Mouse (Mus musculus) embryonic facial prominence, embryonic 12.5 days (tissue): ENCODE results near the gene Ace2. TPM values are rescaled to one million over a fixed set of nuclear protein-coding genes. Genes with fewer than 3 reads are reported as not detected.

Source experiments
- ATAC-seq: fragments of 200-750 bp; cut with Nextera tagmentation; 2 replicates; pipeline ENCODE4 v1.8.0; 2017; ENCODE audit not compliant: insufficient number of reproducible peaks, insufficient read depth, low FRiP score, low TSS enrichment
- H3K27ac ChIP-seq: fragments of 300-500 bp; sonication (generic); 2 replicates; pipeline ENCODE4 v1.5.1; 2016; ENCODE audit warnings: mild to moderate bottlenecking
- H3K27me3 ChIP-seq: fragments of 300-500 bp; sonication (generic); 2 replicates; pipeline ENCODE4 v1.6.1; 2016; ENCODE audit warnings: mild to moderate bottlenecking, moderate library complexity
- H3K36me3 ChIP-seq: fragments of 300-500 bp; sonication (generic); 2 replicates; pipeline ENCODE4 v1.6.1; 2016; ENCODE audit warnings: mild to moderate bottlenecking
- H3K4me1 ChIP-seq: fragments of 300-500 bp; sonication (generic); 2 replicates; pipeline ENCODE4 v1.6.1; 2016
- H3K4me2 ChIP-seq: fragments of 300-500 bp; sonication (generic); replicated peaks from 2 replicates; pipeline ENCODE4 v1.6.1; 2016; ENCODE audit warnings: mild to moderate bottlenecking, moderate library complexity
- H3K4me3 ChIP-seq: fragments of 300-500 bp; sonication (generic); 2 replicates; pipeline ENCODE4 v1.5.1; 2016; ENCODE audit warnings: mild to moderate bottlenecking
- H3K9ac ChIP-seq: fragments of 300-500 bp; sonication (generic); 2 replicates; pipeline ENCODE4 v1.6.1; 2016; ENCODE audit warnings: mild to moderate bottlenecking, moderate library complexity
- H3K9me3 ChIP-seq: fragments of 300-500 bp; sonication (generic); 2 replicates; pipeline ENCODE4 v1.6.1; 2016; ENCODE audit warnings: mild to moderate bottlenecking, moderate library complexity
- WGBS: fragments of 180-500 bp; shearing (Covaris S2); methylation state at CpG from one replicate; pipeline ENCODE4 v1.1.7; 2016; 5-methylcytosine and 5-hydroxymethylcytosine counted together
- polyA plus RNA-seq: library from polyadenylated mRNA; unstranded; fragments of >200 nt; fragmentation: Nextera tagmentation; extraction: Ambion mirVana; gene quantifications from 2 replicates; pipeline ENCODE4 v1.2.1, GENCODE M21; 2016

Ace2 gene
- polyA plus RNA-seq: 0.09 and 0.25 TPM in 2 replicates

- no peaks in the 10 kb centered on the region for H3K9me3 ChIP-seq
- no peaks in the 10 kb centered on the region; the same call in 1 of the 2 replicates for H3K27me3 ChIP-seq
- H3K4me2 ChIP-seq: no peak within 1 kb of the TSS
- H3K4me1 ChIP-seq: no peaks in the 10 kb centered on the region
- H3K4me3 ChIP-seq: no peak within 1 kb of the TSS
- H3K9ac ChIP-seq: no peak within 1 kb of the TSS
- no peak within 1 kb of the TSS for H3K27ac ChIP-seq
- 92% methylated on average over 2 of the region's 2 CpGs for WGBS
- H3K36me3 ChIP-seq: no peaks in the 10 kb centered on the region
- no peak for ATAC-seq
Observed at GRCm38 (mm10) chrX:164139032-164139431, at the start of gene Ace2. Gene Ace2, plus strand, starts transcription at chrX:164139332.

GRCm38 (mm10) chrX:164089916-164090315 lies 49.2 kb upstream of the Ace2 start:
- ATAC-seq: no peak
- no peaks in the 10 kb centered on the region for H3K4me1 ChIP-seq

GRCm38 (mm10) chrX:164092300-164093169 lies 46.6 kb upstream of the Ace2 start:
- H3K9me3 ChIP-seq: no peaks in the 10 kb centered on the region
- H3K27me3 ChIP-seq: peaks cover 16% of the 10 kb centered on the region; the same call in 1 of the 2 replicates
- no peak overlapping the region for H3K4me2 ChIP-seq
- H3K4me3 ChIP-seq: no peak overlapping the region
- no peak overlapping the region for H3K9ac ChIP-seq
- ATAC-seq: no peak
- H3K27ac ChIP-seq: no peak overlapping the region
- no peaks in the 10 kb centered on the region for H3K36me3 ChIP-seq
- no peaks in the 10 kb centered on the region for H3K4me1 ChIP-seq
- WGBS: 42% methylated on average over 7 of the region's 7 CpGs

More at GRCm38 (mm10) chrX:164089916-164090315, 49.2 kb upstream of the Ace2 start:
- no peak overlapping the region for H3K4me2 ChIP-seq
- no peak overlapping the region for H3K9ac ChIP-seq
- WGBS: 79% methylated on average over 11 of the region's 11 CpGs
- no peak overlapping the region for H3K27ac ChIP-seq
- H3K4me3 ChIP-seq: no peak overlapping the region
- H3K9me3 ChIP-seq: no peaks in the 10 kb centered on the region
- H3K27me3 ChIP-seq: peaks cover 16% of the 10 kb centered on the region; the same call in 1 of the 2 replicates
- no peaks in the 10 kb centered on the region for H3K36me3 ChIP-seq

- no peak overlapping the region for H3K9ac ChIP-seq
- no peaks in the 10 kb centered on the region for H3K4me1 ChIP-seq
- H3K36me3 ChIP-seq: no peaks in the 10 kb centered on the region
- ATAC-seq: no peak
- H3K27ac ChIP-seq: no peak overlapping the region
- no peak overlapping the region for H3K4me2 ChIP-seq
- 88% methylated on average over 5 of the region's 5 CpGs for WGBS
- H3K27me3 ChIP-seq: peaks cover 14% of the 10 kb centered on the region; the same call in 1 of the 2 replicates
- H3K9me3 ChIP-seq: no peaks in the 10 kb centered on the region
- no peak overlapping the region for H3K4me3 ChIP-seq
Observed at GRCm38 (mm10) chrX:164093435-164093834, 45.7 kb upstream of the Ace2 start.

- Histone ChIP-seq H3K4me1 (no peaks in the 10 kb centered on the region), H3K9me3 (no peaks in the 10 kb centered on the region), H3K9ac (no peak overlapping the region), H3K4me3 (no peak overlapping the region), H3K27ac (no peak overlapping the region), H3K27me3 (peaks cover 6% of the 10 kb centered on the region; the same call in 1 of the 2 replicates), H3K4me2 (no peak overlapping the region), H3K36me3 (no peaks in the 10 kb centered on the region)
- WGBS: 79% methylated on average over 2 of the region's 2 CpGs
- no peak for ATAC-seq
Observed at GRCm38 (mm10) chrX:164095838-164096237, 43.3 kb upstream of the Ace2 start.

GRCm38 (mm10) chrX:164101483-164101882 lies 37.6 kb upstream of the Ace2 start:
- Histone ChIP-seq H3K4me2 (no peak overlapping the region), H3K9ac (no peak overlapping the region), H3K36me3 (no peaks in the 10 kb centered on the region), H3K4me3 (no peak overlapping the region), H3K9me3 (no peaks in the 10 kb centered on the region), H3K27me3 (no peaks in the 10 kb centered on the region; the same call in 1 of the 2 replicates), H3K4me1 (no peaks in the 10 kb centered on the region), H3K27ac (no peak overlapping the region)
- no peak for ATAC-seq

- no peak for ATAC-seq
- H3K27me3 ChIP-seq: peaks cover 3% of the 10 kb centered on the region; the same call in 1 of the 2 replicates
Observed at GRCm38 (mm10) chrX:164102198-164102597, 36.9 kb upstream of the Ace2 start.

GRCm38 (mm10) chrX:164102656-164103055 lies 36.5 kb upstream of the Ace2 start:
- H3K36me3 ChIP-seq: no peaks in the 10 kb centered on the region
- no peak overlapping the region for H3K4me2 ChIP-seq
- H3K27me3 ChIP-seq: peaks cover 3% of the 10 kb centered on the region; the same call in 1 of the 2 replicates
- no peak overlapping the region for H3K27ac ChIP-seq
- no peak overlapping the region for H3K9ac ChIP-seq
- 63% methylated on average over 6 of the region's 6 CpGs for WGBS
- H3K4me3 ChIP-seq: no peak overlapping the region
- no peak for ATAC-seq
- H3K9me3 ChIP-seq: no peaks in the 10 kb centered on the region
- no peaks in the 10 kb centered on the region for H3K4me1 ChIP-seq

More at GRCm38 (mm10) chrX:164102198-164102597, 36.9 kb upstream of the Ace2 start:
- no peak overlapping the region for H3K4me3 ChIP-seq
- H3K4me2 ChIP-seq: no peak overlapping the region
- no peak overlapping the region for H3K27ac ChIP-seq
- H3K9ac ChIP-seq: no peak overlapping the region
- no peaks in the 10 kb centered on the region for H3K36me3 ChIP-seq
- 80% methylated on average over 7 of the region's 7 CpGs for WGBS
- H3K9me3 ChIP-seq: no peaks in the 10 kb centered on the region
- H3K4me1 ChIP-seq: no peaks in the 10 kb centered on the region

GRCm38 (mm10) chrX:164111146-164111545 lies 28.0 kb upstream of the Ace2 start:
- Histone ChIP-seq H3K9ac (no peak overlapping the region), H3K4me2 (no peak overlapping the region), H3K36me3 (no peaks in the 10 kb centered on the region), H3K27me3 (0 out of 2 replicates have a peak, but pooled peaks cover 3% of the 10 kb centered on the region), H3K4me1 (no peaks in the 10 kb centered on the region), H3K9me3 (no peaks in the 10 kb centered on the region), H3K4me3 (no peak overlapping the region), H3K27ac (no peak overlapping the region)
- no peak for ATAC-seq
- WGBS: 70% methylated on average over 3 of the region's 3 CpGs

GRCm38 (mm10) chrX:164113744-164114143 lies 25.4 kb upstream of the Ace2 start:
- Histone ChIP-seq H3K9me3 (no peaks in the 10 kb centered on the region), H3K36me3 (no peaks in the 10 kb centered on the region), H3K4me1 (no peaks in the 10 kb centered on the region), H3K27ac (no peak overlapping the region), H3K9ac (no peak overlapping the region), H3K4me3 (no peak overlapping the region), H3K27me3 (no peaks in the 10 kb centered on the region), H3K4me2 (no peak overlapping the region)
- WGBS: 94% methylated on average over 6 of the region's 6 CpGs
- ATAC-seq: no peak

- no peak for ATAC-seq
- Histone ChIP-seq H3K27ac (no peak overlapping the region), H3K4me3 (no peak overlapping the region), H3K9me3 (no peaks in the 10 kb centered on the region), H3K4me1 (no peaks in the 10 kb centered on the region), H3K36me3 (no peaks in the 10 kb centered on the region), H3K9ac (no peak overlapping the region), H3K27me3 (peaks cover 3% of the 10 kb centered on the region; the same call in 1 of the 2 replicates), H3K4me2 (no peak overlapping the region)
- 88% methylated on average over 3 of the region's 3 CpGs for WGBS
Observed at GRCm38 (mm10) chrX:164123942-164124341, 15.2 kb upstream of the Ace2 start.

- no peaks in the 10 kb centered on the region for H3K4me1 ChIP-seq
- no peaks in the 10 kb centered on the region for H3K9me3 ChIP-seq
- H3K4me3 ChIP-seq: no peak overlapping the region
- WGBS: 90% methylated on average over 3 of the region's 3 CpGs
- peaks cover 2% of the 10 kb centered on the region; the same call in 1 of the 2 replicates for H3K27me3 ChIP-seq
- H3K4me2 ChIP-seq: no peak overlapping the region
- H3K27ac ChIP-seq: no peak overlapping the region
- H3K9ac ChIP-seq: no peak overlapping the region
- no peaks in the 10 kb centered on the region for H3K36me3 ChIP-seq
- ATAC-seq: no peak
Observed at GRCm38 (mm10) chrX:164133531-164133930, 5.6 kb upstream of the Ace2 start.
